Mouse (Mus musculus): Measurements from ENCODE around the gene Ksr1.

The Ksr1 gene

GRCm38 (mm10) chr11:79093386-79093906, 52.8 kb downstream of the Ksr1 start:
- no peak for DNase-seq

GRCm38 (mm10) chr11:79092802-79093201, 53.4 kb downstream of the Ksr1 start:
- DNase-seq: no peak

GRCm38 (mm10) chr11:79092245-79092644, 54.0 kb downstream of the Ksr1 start:
- DNase-seq: no peak

GRCm38 (mm10) chr11:79089756-79090155, 56.5 kb downstream of the Ksr1 start:
- no peak for DNase-seq

GRCm38 (mm10) chr11:79089027-79089426, 57.2 kb downstream of the Ksr1 start:
- DNase-seq: no peak

- DNase-seq: no peak
Observed at GRCm38 (mm10) chr11:79088325-79088724, 57.9 kb downstream of the Ksr1 start.

- no peak for DNase-seq
Observed at GRCm38 (mm10) chr11:79087731-79088311, 58.4 kb downstream of the Ksr1 start.

GRCm38 (mm10) chr11:79086787-79087186, 59.4 kb downstream of the Ksr1 start:
- no peak for DNase-seq

- no peak for DNase-seq
Observed at GRCm38 (mm10) chr11:79085059-79085458, 61.1 kb downstream of the Ksr1 start.

- DNase-seq: peak; percentile 51 to 64
Observed at GRCm38 (mm10) chr11:79083018-79083441, 63.2 kb downstream of the Ksr1 start.

GRCm38 (mm10) chr11:79080965-79081891, 65.0 kb downstream of the Ksr1 start:
- peak; percentile 33 to 47 for DNase-seq

- no peak for DNase-seq
Observed at GRCm38 (mm10) chr11:79080081-79080480, 66.1 kb downstream of the Ksr1 start.

- no peak for DNase-seq
Observed at GRCm38 (mm10) chr11:79076484-79076883, 69.7 kb downstream of the Ksr1 start.

GRCm38 (mm10) chr11:79075044-79075443, 71.2 kb downstream of the Ksr1 start:
- DNase-seq: no peak

GRCm38 (mm10) chr11:79074611-79075010, 71.6 kb downstream of the Ksr1 start:
- no peak for DNase-seq

- peak in 1 of 2 experiments; percentile 46 for DNase-seq
Observed at GRCm38 (mm10) chr11:79073583-79073982, 72.6 kb downstream of the Ksr1 start.

GRCm38 (mm10) chr11:79072108-79072507, 74.1 kb downstream of the Ksr1 start:
- DNase-seq: no peak

- DNase-seq: no peak
Observed at GRCm38 (mm10) chr11:79071082-79071972, 74.9 kb downstream of the Ksr1 start.

- no peak for DNase-seq
Observed at GRCm38 (mm10) chr11:79069453-79070153, 76.6 kb downstream of the Ksr1 start.

GRCm38 (mm10) chr11:79067172-79067571, 79.0 kb downstream of the Ksr1 start:
- no peak for DNase-seq

- DNase-seq: no peak
Observed at GRCm38 (mm10) chr11:79066191-79066530, 80.0 kb downstream of the Ksr1 start.
